Comparison of ENCODE assay signal across 8 mouse cellular contexts in genomic region chr2:122027862-122028755, GRCm38 (mm10). TPM values are rescaled to one million over a fixed set of nuclear protein-coding genes. Genes with fewer than 3 reads are reported as not detected.
DNase-seq lines count a peak whose midpoint lies in the region; ATAC-seq and TF ChIP-seq lines count a peak whose summit lies in the region.

Gene Eif3j1, plus strand, starts transcription at chr2:122028546.

- peak; percentile 94 for DNase-seq in 416B (ENCODE audit: low read depth)
- peak; percentile 89 to 91 for DNase-seq in heart, adult 9 months (ENCODE audit: low spot score in 2 of 2)
- peak; percentile 61 to 79 for DNase-seq in monocyte, adult 2 months (ENCODE audit: low read depth in 1 of 2, low spot score in 2 of 2)
- peak; percentile 90 to 93 for DNase-seq in spleen, postnatal 36 days (ENCODE audit: low spot score in 2 of 2)

- H3K27me3 ChIP-seq in embryonic facial prominence, embryonic 15.5 days = no peaks in the 10 kb centered on the region
- H3K27me3 ChIP-seq in kidney, embryonic 14.5 days (ENCODE audit: control insufficient read depth, insufficient read depth, low read length) = no peaks in the 10 kb centered on the region
- H3K27me3 ChIP-seq in limb, embryonic 15.5 days = no peaks in the 10 kb centered on the region

- H3K4me2 ChIP-seq in embryonic facial prominence, embryonic 15.5 days (replicated peaks) = peak within 1 kb of the TSS; percentile 60
- peak within 1 kb of the TSS; percentile 65 for H3K4me2 ChIP-seq in kidney, embryonic 14.5 days (replicated peaks; ENCODE audit: low read depth, low read length)
- peak within 1 kb of the TSS; percentile 53 for H3K4me2 ChIP-seq in limb, embryonic 15.5 days

- peak; percentile 100 for ATAC-seq in embryonic facial prominence, embryonic 15.5 days (ENCODE audit: insufficient number of reproducible peaks, low FRiP score, low TSS enrichment, low read depth)
- ATAC-seq in kidney, embryonic 14.5 days (ENCODE audit: low FRiP score, low TSS enrichment) = peak; percentile 100
- peak; percentile 100 for ATAC-seq in limb, embryonic 15.5 days (ENCODE audit: insufficient number of reproducible peaks, low FRiP score, low TSS enrichment, low read depth)

- H3K4me3 ChIP-seq in bone marrow, adult 2 months (replicated peaks; ENCODE audit: control insufficient read depth, low read depth, low read length) = peak within 1 kb of the TSS; percentile 80
- H3K4me3 ChIP-seq in embryonic facial prominence, embryonic 15.5 days (replicated peaks) = peak within 1 kb of the TSS; percentile 63
- peak within 1 kb of the TSS; percentile 64 for H3K4me3 ChIP-seq in kidney, embryonic 14.5 days (ENCODE audit: low read length)
- peak within 1 kb of the TSS; percentile 94 for H3K4me3 ChIP-seq in limb, embryonic 15.5 days

- under 1% methylated on average over 54 of the region's 67 CpGs for WGBS in bone marrow, adult 2 months
- WGBS in embryonic facial prominence, embryonic 15.5 days = under 1% methylated on average over 52 of the region's 67 CpGs
- WGBS in kidney, embryonic 14.5 days = under 1% methylated on average over 56 of the region's 67 CpGs
- 0% methylated on average over 56 of the region's 67 CpGs for WGBS in limb, embryonic 15.5 days

- H3K27ac ChIP-seq in bone marrow, adult 2 months (ENCODE audit: control insufficient read depth, insufficient read depth, low read depth, low read length, poor library complexity) = peak within 1 kb of the TSS; percentile 95
- peak within 1 kb of the TSS; percentile 90 for H3K27ac ChIP-seq in embryonic facial prominence, embryonic 15.5 days (replicated peaks)
- peak within 1 kb of the TSS; percentile 85 for H3K27ac ChIP-seq in kidney, embryonic 14.5 days (ENCODE audit: low read depth, low read length)
- H3K27ac ChIP-seq in limb, embryonic 15.5 days = peak within 1 kb of the TSS; percentile 92

- H3K36me3 ChIP-seq in embryonic facial prominence, embryonic 15.5 days = 0 out of 2 replicates have a peak, but pooled peaks cover 13% of the 10 kb centered on the region
- peaks cover 12% of the 10 kb centered on the region; the same call in 1 of the 2 replicates for H3K36me3 ChIP-seq in kidney, embryonic 14.5 days (ENCODE audit: control insufficient read depth, insufficient read depth, low read length)
- no peaks in the 10 kb centered on the region for H3K36me3 ChIP-seq in limb, embryonic 15.5 days

- H3K4me1 ChIP-seq in bone marrow, adult 2 months (ENCODE audit: control insufficient read depth, insufficient read depth, low read length) = no peaks in the 10 kb centered on the region; the same call in 1 of the 2 replicates
- H3K4me1 ChIP-seq in embryonic facial prominence, embryonic 15.5 days = no peaks in the 10 kb centered on the region
- H3K4me1 ChIP-seq in kidney, embryonic 14.5 days (ENCODE audit: control insufficient read depth, insufficient read depth, low read length) = peaks cover 9% of the 10 kb centered on the region; the same call in 1 of the 2 replicates
- 0 out of 2 replicates have a peak, but pooled peaks cover 8% of the 10 kb centered on the region for H3K4me1 ChIP-seq in limb, embryonic 15.5 days

- H3K9ac ChIP-seq in embryonic facial prominence, embryonic 15.5 days = peak within 1 kb of the TSS; percentile 85
- H3K9ac ChIP-seq in kidney, embryonic 14.5 days (ENCODE audit: low read depth, low read length) = peak within 1 kb of the TSS; percentile 73
- H3K9ac ChIP-seq in limb, embryonic 15.5 days = peak within 1 kb of the TSS; percentile 96

- no peaks in the 10 kb centered on the region for H3K9me3 ChIP-seq in embryonic facial prominence, embryonic 15.5 days (replicated peaks)
- no peaks in the 10 kb centered on the region for H3K9me3 ChIP-seq in kidney, embryonic 14.5 days (ENCODE audit: control insufficient read depth, low read length)
- H3K9me3 ChIP-seq in limb, embryonic 15.5 days = no peaks in the 10 kb centered on the region

- peak; percentile 100 for TF ChIP-seq POLR2A in bone marrow, adult 2 months (IDR thresholded peaks at IDR 0.05; ENCODE audit: borderline replicate concordance, control insufficient read depth, low read depth, low read length)

- TF ChIP-seq CTCF in bone marrow, adult 2 months (IDR thresholded peaks at IDR 0.05; ENCODE audit: control insufficient read depth, insufficient read depth, low read length) = no peak

RNA-seq across cellular contexts. Expression of gene Eif3j1, which starts in this region (rescaled TPM):
- 8.4 and 12.0 TPM in 2 replicates for polyA plus RNA-seq in bone marrow, adult 2 months (2011; ENCODE audit: insufficient read depth, insufficient read length, low replicate concordance, missing spikeins)
- polyA plus RNA-seq in embryonic facial prominence, embryonic 15.5 days (2015; fragmentation: Nextera tagmentation; extraction: Ambion mirVana) = 11.5 and 12.0 TPM in 2 replicates
- polyA plus RNA-seq in kidney, embryonic 14.5 days (2014; fragmentation: Nextera tagmentation; extraction: Ambion mirVana) = 12.6 and 14.9 TPM in 2 replicates
- polyA plus RNA-seq in limb, embryonic 15.5 days (2015; fragmentation: Nextera tagmentation; extraction: Ambion mirVana) = 11.1 and 11.5 TPM in 2 replicates

Comparison
In these comparisons a context has a peak if more than half of its experiments do, and no peak if none do; other contexts are left out.
1. Peak in every context shown above with its lines: DNase-seq, ATAC-seq, H3K4me3 ChIP-seq and H3K27ac ChIP-seq.